Mouse (Mus musculus) midbrain, embryonic 15.5 days (tissue): ENCODE measurements around the gene Klk1b11. TPM values are rescaled to one million over a fixed set of nuclear protein-coding genes. Genes with fewer than 3 reads are reported as not detected.

Source experiments
- polyA plus RNA-seq: library from polyadenylated mRNA; unstranded; fragments of >200 nt; fragmentation: Nextera tagmentation; extraction: Ambion mirVana; gene quantifications from 2 replicates; pipeline ENCODE4 v1.2.1, GENCODE M21; 2015

The Klk1b11 gene
- polyA plus RNA-seq, 1 experiment from 2014 or later, result not detected

Other genes starting within 250 kb of the Klk1b11 start
- gene Klk12, start 227.0 kb upstream of the Klk1b11 start, polyA plus RNA-seq, result not detected in 2 replicates
- gene Klk11, start 221.3 kb upstream of the Klk1b11 start, polyA plus RNA-seq, result 0.17 TPM in 1 of 2 replicates, not detected in the other
- 0.12 and 0.17 TPM in 2 replicates for gene Klk10, start 214.8 kb upstream of the Klk1b11 start, polyA plus RNA-seq
- 0.12 and 0.27 TPM in 2 replicates for gene Klk9, start 204.0 kb upstream of the Klk1b11 start, polyA plus RNA-seq
- 7.3 and 10.0 TPM in 2 replicates for gene Klk8, start 198.3 kb upstream of the Klk1b11 start, polyA plus RNA-seq
- not detected in 2 replicates for gene Klk7, start 184.6 kb upstream of the Klk1b11 start, polyA plus RNA-seq
- not detected in 2 replicates for gene Klk6, start 171.4 kb upstream of the Klk1b11 start, polyA plus RNA-seq
- gene Klk5, start 153.9 kb upstream of the Klk1b11 start, polyA plus RNA-seq, result not detected in 2 replicates
- 0.18 TPM in 1 of 2 replicates, not detected in the other for gene Klk4, start 114.7 kb upstream of the Klk1b11 start, polyA plus RNA-seq
- gene Klk15, start 62.1 kb upstream of the Klk1b11 start, polyA plus RNA-seq, result not detected in 2 replicates
- not detected in 2 replicates for gene Klk1b8, start 45.2 kb upstream of the Klk1b11 start, polyA plus RNA-seq
- not detected in 2 replicates for gene Klk1b1, start 29.1 kb upstream of the Klk1b11 start, polyA plus RNA-seq
- not detected in 2 replicates for gene Klk1b9, start 19.8 kb upstream of the Klk1b11 start, polyA plus RNA-seq
- not detected in 2 replicates for gene Klk1b26, start 16.3 kb downstream of the Klk1b11 start, polyA plus RNA-seq
- not detected in 2 replicates for gene Klk1b27, start 56.4 kb downstream of the Klk1b11 start, polyA plus RNA-seq
- not detected in 2 replicates for gene Klk1b21, start 106.5 kb downstream of the Klk1b11 start, polyA plus RNA-seq
- not detected in 2 replicates for gene Klk1b22, start 116.8 kb downstream of the Klk1b11 start, polyA plus RNA-seq
- gene Klk1b16, start 140.9 kb downstream of the Klk1b11 start, polyA plus RNA-seq, result not detected in 2 replicates
- gene Klk1b24, start 192.4 kb downstream of the Klk1b11 start, polyA plus RNA-seq, result not detected in 2 replicates
- not detected in 2 replicates for gene Klk1b3, start 202.3 kb downstream of the Klk1b11 start, polyA plus RNA-seq
- gene Klk1b4, start 211.6 kb downstream of the Klk1b11 start, polyA plus RNA-seq, result not detected in 2 replicates
- gene Klk1b5, start 220.1 kb downstream of the Klk1b11 start, polyA plus RNA-seq, result not detected in 2 replicates
- not detected in 2 replicates for gene Klk1, start 229.5 kb downstream of the Klk1b11 start, polyA plus RNA-seq
- gene Gm36864, start 240.3 kb downstream of the Klk1b11 start, polyA plus RNA-seq, result not detected in 2 replicates